Mouse (Mus musculus): ENCODE data around the gene Slc4a4.

DNA sequence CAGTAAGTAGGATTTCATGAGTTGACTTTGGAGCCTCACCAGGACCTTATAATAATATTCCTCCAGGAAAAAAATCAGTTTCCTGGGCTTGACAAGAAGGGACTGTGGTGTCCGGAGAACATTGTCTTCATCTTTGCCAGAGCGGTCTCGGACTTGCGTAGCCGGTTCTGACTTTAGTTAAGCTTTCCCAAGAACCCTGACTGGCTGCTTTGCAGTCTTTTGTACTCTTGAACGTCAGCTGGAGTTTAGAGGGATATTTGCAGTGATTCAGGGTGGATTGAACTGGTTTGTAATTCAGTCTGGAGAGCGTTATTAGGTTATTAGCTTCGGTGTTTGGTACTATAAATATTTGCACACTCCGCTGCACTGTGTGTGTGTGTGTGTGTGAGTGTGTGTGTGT is 31.9 kb downstream of the Slc4a4 start:
- TF ChIP-seq USF1 (IDR thresholded peaks at IDR 0.05; ENCODE audit: low read depth): no peak
- no peak for TF ChIP-seq MAX (IDR thresholded peaks at IDR 0.05; ENCODE audit: low read depth)
- TF ChIP-seq MYOD1 (IDR thresholded peaks at IDR 0.05; ENCODE audit: control insufficient read depth in 1 of 3, insufficient read length in 2 of 3, low read depth in 2 of 3): no peak
